Mouse (Mus musculus) left cerebral cortex, adult 9 months (tissue): ENCODE measurements around the gene Klrb1b.

Experiments used
- DNase-seq, 2 experiments: peaks; one replicate each; pipeline ENCODE4 v3.0.0; 2022; ENCODE audit warnings: low spot score in 2 of 2

Gene Klrb1b

DNA sequence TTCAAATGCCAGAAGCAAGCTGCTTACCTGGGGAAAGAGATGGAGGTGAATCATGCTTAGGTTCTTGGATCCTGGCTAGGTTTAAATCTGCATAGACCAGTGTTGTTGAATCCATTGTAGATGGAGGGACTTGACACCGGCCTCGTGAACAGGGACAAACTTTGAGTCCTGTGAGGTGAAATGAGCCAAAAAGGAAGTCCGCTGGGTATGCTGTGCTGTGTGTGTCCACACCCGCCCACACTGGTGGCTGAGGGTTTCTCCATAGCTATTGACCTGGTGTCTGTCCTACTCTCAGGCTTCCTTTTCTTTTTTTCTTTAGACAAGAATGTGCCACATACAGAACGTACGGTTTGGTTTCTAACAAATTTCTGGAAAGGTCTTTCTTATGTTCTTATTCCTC lies at the start of gene Klrb1b, which contains the start of gene Gm44511:
Gene Klrb1b (minus strand): TSS at position 200 of the 400 bp plus-strand sequence.
Gene Gm44511 (minus strand): TSS at position 184 of the 400 bp plus-strand sequence.
- no peak for DNase-seq

DNA sequence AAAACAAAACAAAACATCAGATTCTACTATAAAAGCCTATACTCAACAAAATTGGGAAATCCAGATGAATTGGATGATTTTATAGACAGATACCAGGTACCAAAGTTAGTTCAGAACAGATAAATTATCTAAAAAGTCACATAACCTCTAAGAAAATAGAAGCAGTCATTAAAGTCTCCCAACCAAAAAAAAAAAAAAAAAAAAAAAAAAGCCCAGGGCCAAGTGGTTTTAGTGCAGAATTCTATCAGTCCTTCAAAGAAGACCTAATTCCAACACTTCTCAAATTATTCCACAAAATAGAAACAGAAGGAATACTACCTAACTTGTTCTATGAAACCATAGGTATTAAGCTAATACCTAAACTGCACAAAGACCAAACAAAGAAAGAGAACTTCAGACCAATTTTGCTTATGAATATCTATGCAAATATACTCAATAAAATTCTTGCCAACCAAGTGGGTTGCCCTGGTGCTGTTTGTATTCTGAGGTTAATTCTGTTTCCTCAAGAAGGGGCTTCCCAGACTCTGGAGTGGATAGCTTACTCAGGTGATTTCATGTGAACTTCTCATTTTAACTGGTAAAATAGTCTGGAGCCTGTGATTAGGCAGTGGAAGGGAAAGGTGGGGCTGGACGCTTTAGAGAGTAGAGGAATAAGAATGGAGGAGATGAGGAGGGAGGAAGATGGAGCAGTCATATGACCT lies 45.9 kb upstream of the Klrb1b start:
- DNase-seq = no peak

GRCm38 (mm10) chr6:128868861-128869260 lies 42.7 kb upstream of the Klrb1b start:
- DNase-seq = no peak

- no peak for DNase-seq
Measured at GRCm38 (mm10) chr6:128857976-128858375, 31.8 kb upstream of the Klrb1b start.

DNA sequence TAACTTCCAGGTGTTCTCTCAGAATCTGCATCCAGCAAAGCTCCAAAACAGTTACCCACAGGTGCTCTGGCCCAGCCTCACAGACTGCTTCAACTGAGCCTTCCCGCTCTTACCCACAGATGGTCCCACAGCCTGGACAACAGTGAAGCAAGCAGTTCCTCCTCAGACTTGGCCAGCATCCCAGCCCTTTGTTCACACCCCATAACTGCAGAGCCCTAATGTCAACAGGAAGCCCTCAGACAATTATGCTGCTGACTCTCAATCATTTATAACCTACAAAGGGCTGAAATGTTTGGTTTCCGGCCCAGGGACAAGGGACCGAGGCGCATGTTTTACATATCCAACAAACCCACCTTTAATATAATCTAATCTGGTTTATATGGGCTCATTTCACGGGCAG lies 30.1 kb upstream of the Klrb1b start:
- DNase-seq = peak in 1 of 2 experiments; percentile 44

DNA sequence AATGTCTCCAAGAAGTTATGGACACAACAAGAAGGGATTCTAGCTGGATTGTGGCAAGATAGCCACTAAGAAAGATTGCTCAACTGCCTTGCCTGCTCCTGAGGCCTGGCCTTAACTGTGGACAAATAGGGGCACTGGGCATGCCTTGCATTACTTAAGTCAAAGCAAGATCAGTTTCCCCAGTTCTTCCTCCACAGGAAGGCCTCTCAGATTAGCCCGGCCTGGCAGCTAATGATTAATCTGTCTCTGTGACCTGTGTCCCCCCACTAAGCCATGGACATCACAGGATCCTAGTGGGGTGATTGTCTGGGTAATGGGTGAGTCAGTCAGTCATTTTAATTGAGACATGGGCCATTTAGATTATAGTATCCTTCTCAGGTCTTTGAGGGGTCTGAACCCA lies 29.3 kb upstream of the Klrb1b start:
- no peak for DNase-seq

- DNase-seq = no peak
Measured at GRCm38 (mm10) chr6:128854895-128855294, 28.8 kb upstream of the Klrb1b start.

DNA sequence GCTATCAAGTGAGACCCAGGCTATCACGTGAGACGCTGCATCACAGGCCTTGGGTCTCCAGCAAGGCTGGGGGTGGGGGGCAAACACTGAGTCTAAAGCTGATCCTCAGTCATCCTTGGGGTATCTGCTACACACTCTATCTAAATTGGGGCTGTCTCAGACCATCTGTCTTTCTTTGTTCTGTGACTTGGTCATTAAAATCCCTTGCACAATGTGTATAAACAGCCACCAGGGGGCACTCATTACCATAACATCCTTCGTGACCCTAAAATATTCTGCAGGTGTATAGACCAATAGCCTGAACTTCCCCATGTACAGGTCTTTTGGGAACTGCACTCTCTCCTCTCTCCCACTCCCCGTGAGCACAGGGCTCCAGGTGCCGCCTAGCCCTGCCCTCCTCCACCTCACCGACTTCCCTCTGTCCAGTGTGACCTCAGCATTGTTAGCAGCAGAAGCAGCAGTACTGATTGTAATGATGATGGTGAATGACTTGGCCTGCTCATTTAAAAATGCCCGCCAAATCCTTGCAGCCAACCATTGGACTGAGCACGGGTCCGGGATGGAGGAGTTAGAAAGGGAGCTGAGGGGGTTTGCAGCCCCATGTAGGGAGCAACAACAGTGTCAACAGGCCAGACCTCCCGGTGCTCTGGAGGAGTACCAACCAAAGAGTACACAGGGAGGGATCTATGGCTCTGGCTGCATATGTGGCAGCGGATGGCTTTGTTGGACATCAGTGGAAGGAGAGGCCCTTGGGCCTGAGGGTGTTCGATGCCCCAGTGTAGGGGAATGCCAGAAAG lies 28.1 kb upstream of the Klrb1b start:
- peak in 1 of 2 experiments; percentile 66 for DNase-seq

DNA sequence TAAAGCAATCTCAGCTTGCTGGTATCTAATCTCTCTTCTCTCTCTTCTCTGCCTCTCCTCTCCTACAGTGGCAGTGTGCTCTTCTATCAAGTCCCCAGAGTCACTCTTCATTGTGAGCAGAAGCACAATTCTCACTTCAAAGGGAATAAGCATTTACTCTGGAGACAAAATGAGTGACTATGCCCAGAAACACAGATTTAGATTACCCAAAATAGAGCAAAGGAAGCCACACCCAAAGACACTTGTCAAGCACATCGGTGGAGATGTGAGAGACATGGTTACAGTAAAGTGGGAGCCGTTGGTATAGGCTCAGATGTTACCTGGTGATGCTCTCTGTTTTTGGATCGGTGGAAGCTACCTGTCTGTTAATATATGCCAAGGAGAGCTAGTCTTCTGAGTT lies 26.6 kb upstream of the Klrb1b start:
- DNase-seq = no peak

DNA sequence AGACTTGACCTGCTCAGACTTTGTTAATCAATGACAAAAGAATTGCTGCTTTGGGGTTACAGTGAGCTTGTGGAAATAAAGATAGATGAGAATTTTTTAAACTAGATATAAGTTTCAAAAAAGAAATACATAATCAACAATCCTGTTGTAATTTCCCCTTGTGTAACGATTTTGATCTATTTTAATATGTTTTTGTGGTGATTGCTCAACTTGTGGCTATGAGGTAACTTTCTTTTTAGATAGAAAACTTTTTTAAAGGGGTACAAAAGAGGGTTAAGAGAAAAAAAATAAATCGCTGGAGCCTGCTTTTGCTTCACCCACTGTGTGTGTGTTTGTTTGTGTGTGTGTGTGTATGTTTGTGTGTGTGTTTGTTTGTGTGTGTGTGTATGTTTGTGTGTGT lies 25.0 kb upstream of the Klrb1b start:
- DNase-seq = no peak

GRCm38 (mm10) chr6:128850671-128851070 lies 24.5 kb upstream of the Klrb1b start:
- DNase-seq = no peak

GRCm38 (mm10) chr6:128849902-128850301 lies 23.8 kb upstream of the Klrb1b start:
- peak in 1 of 2 experiments; percentile 53 for DNase-seq

DNA sequence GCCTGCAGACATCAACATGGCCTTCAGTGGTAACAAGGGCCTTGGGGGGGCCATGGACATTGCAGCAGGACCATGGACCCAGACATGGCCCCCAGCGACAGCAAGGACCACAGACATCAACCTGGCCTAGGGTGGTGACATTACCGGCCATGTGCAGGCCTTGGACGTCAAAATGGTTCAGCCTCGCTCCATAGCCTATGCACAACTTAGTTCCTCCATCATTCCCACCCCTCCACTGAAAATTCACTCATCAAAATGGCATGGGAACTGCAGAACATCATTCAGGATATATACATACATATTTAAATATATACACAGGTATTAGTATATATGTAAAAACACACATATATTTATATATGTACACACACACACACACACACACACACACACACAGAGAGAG lies 21.3 kb upstream of the Klrb1b start:
- DNase-seq = no peak

DNA sequence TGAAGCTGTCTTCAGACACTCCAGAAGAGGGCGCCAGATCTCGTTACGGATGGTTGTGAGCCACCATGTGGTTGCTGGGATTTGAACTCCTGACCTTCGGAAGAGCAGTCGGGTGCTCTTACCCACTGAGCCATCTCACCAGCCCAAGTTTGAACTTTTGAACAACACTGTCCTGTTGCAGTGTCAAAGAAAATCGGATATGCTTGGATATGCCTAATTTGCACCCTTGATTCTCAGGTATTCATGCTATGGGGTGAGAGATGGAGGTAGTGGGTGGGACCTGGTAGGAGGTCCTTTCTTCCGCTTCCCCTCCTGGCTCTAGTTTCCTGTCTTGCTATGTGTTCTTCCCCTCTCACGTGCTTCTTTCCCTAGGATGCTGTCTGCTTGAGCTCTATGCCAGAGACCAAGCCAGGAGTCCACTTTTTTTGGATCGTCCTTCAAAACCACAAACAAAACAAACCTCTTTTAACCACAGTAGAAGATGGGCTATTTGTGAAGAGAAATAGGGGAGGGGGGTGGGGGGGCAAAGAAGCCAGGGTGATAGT lies 19.9 kb upstream of the Klrb1b start:
- DNase-seq = no peak

DNA sequence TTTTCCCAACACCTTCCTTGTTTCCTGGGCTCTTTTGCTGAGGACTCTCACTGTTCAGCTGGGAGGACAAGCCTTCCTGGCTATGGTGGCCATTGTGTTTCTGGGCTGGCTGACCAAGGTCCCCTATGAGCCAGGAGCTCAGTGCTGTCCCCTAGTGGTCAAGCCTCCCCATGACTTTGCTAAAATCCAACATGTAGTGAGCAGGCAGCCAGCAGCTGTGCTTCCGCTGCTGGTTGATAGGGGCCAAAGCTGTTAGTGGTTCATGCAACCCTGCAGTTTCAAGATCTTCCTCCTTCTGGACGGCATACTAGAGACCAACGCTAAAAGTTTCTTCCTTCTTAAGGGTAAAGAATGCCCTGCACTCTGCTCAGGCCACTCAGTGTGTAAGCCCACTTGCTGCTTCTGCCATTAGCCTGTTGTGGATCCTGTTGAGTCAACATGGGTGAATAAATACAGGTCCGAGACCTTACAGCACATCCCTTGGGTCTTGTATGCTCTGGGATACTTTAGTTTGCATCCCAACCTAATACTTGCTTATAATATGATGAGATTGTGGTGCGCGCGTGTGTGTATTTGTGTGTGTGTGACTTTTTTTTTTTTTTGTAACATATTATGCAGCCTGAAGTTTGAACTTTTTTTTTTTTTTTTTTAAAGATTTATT lies 19.3 kb upstream of the Klrb1b start:
- DNase-seq = peak in 1 of 2 experiments; percentile 90

DNA sequence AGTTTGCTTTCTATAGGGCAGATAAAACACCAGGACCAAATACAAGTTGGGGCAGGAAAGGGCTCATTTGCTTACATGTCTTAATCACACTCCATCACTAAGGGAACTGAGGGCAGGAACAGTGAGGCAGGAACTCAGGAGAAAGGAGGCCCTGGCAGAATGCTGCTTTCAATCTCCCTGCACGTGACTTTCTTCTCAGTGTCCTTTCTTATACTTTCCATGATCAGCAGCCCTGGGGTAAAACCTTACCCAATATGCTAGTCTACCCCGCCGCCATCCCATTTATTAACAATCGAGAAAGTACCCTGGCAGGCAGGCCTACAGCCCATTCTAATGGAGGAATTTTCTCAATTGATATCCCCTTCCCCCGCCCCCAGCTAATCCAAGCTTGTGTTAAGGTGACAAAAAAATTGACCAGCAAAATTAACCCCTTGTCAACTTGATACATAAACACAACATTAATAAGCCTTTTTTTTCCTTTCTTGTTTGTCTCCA lies 18.5 kb upstream of the Klrb1b start:
- no peak for DNase-seq

GRCm38 (mm10) chr6:128844131-128844530 lies 18.0 kb upstream of the Klrb1b start:
- DNase-seq = no peak

- DNase-seq = peak in 1 of 2 experiments; percentile 47
Measured at GRCm38 (mm10) chr6:128843479-128843992, 17.4 kb upstream of the Klrb1b start.

- DNase-seq = peak; percentile 87 to 96
Measured at GRCm38 (mm10) chr6:128842945-128843478, 16.9 kb upstream of the Klrb1b start.

DNA sequence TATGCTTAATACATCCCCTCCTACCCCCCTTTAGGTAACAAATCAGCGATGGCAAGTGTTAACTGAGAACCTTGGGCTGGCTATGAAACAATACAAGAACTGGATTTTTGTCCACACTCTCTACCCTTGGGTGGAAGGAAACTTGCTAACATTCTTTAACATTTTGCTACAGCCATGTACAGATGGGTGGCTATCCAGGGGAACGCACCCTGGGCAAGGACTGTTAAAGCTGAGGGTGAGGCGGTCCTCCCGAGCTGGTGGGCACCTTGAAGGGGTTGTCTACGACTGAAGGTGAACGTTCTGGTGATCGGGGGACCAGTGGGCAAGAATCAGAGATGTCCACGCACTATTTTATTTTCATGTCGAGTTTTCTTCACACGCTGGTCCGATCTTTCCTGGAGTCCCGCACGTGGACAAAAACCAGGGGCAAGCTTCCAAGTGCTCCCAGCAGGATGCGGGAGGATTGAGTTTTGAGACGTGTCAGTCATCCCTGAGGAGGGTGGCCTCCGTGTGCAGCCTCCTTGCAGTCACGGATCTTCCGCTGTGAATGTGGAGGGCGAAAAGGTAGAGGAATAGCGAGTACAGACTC lies 16.3 kb upstream of the Klrb1b start:
- no peak for DNase-seq
